Mouse (Mus musculus) neural tube, postnatal 0 days (tissue): ENCODE data around the gene Tcea3. TPM values are rescaled to one million over a fixed set of nuclear protein-coding genes. Genes with fewer than 3 reads are reported as not detected.

Experiments
- polyA plus RNA-seq: library from polyadenylated mRNA; unstranded; fragments of >200 nt; fragmentation: Nextera tagmentation; extraction: Ambion mirVana; gene quantifications from 2 replicates; pipeline ENCODE4 v1.2.1, GENCODE M21; 2015

Tcea3 gene
- 1.9 and 3.7 TPM in 2 replicates for polyA plus RNA-seq

DNA sequence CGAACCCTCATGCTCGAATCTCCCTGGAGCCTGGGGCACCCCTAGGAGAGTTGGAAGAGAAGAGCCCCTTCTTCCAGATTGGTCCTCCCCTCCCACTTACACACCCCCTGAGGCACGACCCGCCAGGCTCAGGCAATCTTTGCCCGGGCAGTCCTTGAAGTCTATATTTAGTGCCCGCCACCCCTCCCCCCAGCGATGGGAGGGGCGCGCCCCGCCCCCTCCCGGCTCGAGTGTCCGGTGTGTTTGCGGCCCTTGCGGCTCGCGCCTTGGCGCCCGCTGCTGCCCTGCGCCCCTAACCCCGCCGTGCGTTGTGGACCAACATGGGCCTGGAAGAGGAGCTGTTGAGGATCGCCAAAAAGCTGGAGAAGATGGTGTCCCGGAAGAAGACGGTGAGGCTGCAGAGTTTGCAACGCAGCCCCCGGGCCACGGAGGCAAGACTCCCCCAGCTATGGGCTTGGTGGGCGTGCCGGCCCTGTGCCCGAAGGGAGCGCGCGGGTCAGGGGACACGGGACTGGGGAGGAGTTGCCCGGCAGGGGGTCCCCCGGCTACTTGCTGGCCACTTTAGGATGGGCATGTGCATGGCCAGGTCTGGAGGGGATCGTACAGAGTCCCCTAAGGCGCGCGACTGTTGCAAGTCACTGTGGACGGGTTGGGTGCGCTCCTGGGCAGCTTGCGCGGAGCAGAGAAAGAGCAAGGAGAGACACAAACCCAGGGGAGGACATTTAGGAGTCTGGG lies at the start of gene Tcea3:
Gene Tcea3, plus strand, starts transcription at position 1 of the 735 bp plus-strand sequence.

DNA sequence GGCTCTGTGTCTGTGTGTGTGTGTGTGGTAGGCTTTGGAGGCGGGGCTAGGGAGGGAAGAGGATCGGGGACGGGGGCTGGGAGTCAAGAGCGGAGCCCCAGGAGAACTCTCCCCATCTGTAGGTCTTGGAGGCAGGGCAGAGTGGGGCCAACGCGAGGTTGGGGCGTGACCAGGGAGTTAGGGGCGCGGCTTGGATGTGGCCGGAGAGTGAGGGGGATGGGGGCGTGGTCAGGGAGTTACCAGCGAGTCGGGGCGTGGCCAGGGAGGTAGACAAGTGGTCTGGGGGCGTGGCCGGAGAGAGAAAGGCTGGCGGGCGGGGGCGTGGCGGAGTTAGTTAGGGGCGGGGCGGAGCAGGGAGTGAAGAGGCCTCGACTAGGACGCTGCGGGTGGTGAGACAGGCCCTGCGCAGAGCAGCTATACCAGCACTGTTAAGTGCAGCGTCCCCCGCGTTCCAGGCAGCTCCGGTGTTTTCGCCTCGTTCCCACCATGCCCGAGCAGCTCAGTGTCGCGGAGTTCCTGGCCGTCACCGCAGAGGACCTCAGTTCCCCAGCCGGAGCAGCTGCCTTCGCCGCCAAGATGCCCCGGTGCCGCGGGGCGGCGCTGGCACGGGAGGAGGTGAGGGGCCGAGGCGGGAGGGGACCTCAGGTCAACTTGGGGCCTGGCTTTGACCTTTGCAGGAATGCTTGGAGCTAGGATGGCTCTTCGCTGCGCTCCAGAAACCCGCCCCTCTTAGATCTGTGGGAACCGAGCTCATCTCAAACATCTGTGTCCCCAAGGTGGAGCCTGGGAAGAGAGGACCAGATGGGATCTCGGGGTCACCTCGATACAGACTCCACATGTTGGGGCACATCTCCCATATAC lies 41.3 kb upstream of the Tcea3 start, which contains the start of gene Asap3:
Gene Asap3, plus strand, starts transcription at position 333 of the 861 bp plus-strand sequence.

DNA sequence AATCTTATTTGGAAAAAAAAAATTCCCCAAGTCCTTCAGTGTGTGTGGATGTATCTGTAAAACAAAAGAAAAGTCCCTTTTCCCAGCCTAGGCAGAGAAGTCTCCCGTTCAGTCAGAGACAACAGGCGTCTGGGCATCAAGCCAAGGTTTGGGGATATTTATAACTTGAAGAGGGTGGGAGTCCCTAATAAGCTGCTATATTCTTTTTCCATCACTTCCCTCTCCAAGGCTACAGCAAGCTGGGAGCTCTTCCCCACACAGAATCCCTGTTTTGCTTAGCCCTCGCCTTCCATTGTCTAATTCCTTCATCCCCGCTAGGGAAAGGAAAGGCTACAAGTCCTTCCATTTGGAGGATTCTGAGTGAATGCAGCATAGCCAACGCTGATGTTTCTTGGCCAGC lies 36.9 kb downstream of the Tcea3 start, which contains the start of gene Zfp46:
Gene Zfp46, plus strand, starts transcription at position 229 of the 400 bp plus-strand sequence.

DNA sequence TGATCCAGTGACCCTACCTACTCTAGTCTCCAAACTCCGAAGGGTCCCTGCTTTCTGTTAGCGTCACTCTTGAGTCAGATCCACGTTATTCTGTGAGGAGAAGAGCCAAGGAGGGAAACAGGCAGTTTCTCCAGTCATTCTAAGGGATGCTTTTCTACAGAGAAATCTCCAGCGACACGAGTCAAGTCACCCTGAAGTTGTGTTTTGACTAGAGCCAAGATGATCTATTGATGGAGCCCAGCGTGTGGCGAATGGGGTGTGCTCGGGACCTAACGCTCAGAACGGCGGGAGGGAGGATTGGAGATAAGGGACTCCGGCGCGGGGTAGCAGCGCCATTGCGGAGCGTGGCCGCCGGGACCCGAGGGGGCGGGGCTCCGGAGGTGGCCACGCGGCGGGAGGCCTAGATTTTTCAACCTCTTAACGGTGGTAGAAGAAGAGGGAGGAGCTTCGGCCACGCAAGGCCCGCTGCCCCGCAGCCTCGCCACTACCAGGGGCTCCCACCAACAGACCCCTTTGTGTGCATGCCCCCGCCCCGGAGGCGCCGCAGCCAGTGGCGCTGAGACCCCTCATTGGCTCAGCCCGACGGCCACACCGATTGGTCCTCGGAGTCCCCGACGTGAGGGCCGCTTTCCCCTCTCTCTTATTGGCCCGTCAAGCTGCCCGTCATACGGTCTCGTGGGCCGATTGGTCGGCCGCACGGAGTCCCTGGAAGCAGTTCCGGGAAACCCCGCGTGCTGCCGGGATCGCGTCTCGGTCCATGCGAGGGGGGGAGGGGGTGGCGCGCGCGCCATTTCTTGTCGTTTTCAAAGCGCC lies 62.9 kb downstream of the Tcea3 start, which contains the start of gene Hnrnpr:
Gene Hnrnpr, plus strand, starts transcription at position 714 of the 813 bp plus-strand sequence.

Other genes starting within 250 kb of the Tcea3 start
- gene Eloa, start 226.0 kb upstream of the Tcea3 start, polyA plus RNA-seq = 17.7 and 19.3 TPM in 2 replicates
- 275 and 299 TPM in 2 replicates for gene Rpl11, start 194.3 kb upstream of the Tcea3 start, polyA plus RNA-seq
- 271 and 312 TPM in 2 replicates for gene Id3, start 104.2 kb upstream of the Tcea3 start, polyA plus RNA-seq
- gene E2f2, start 75.3 kb upstream of the Tcea3 start, polyA plus RNA-seq = 0.99 and 2.7 TPM in 2 replicates
- gene Asap3, start 41.4 kb upstream of the Tcea3 start, polyA plus RNA-seq = 4.9 and 5.4 TPM in 2 replicates
- gene Zfp46, start 37.0 kb downstream of the Tcea3 start, polyA plus RNA-seq = 22.0 and 23.5 TPM in 2 replicates
- gene Hnrnpr, start 63.2 kb downstream of the Tcea3 start, polyA plus RNA-seq = 139 and 155 TPM in 2 replicates
- 4.9 and 7.0 TPM in 2 replicates for gene Htr1d, start 175.8 kb downstream of the Tcea3 start, polyA plus RNA-seq
- 0.56 and 0.80 TPM in 2 replicates for gene 6030445D17Rik, start 214.5 kb downstream of the Tcea3 start, polyA plus RNA-seq
- 65.7 and 72.2 TPM in 2 replicates for gene Luzp1, start 222.0 kb downstream of the Tcea3 start, polyA plus RNA-seq